Mouse (Mus musculus) brain, embryonic 18.5 days (tissue): ENCODE results near the gene Plb1.
A peak's percentile ranks its signal among the peaks of the same experiment; 100 is the strongest.

Experiments used
- DNase-seq: peaks from one replicate; pipeline ENCODE4 v3.0.0-alpha.2; 2012; ENCODE audit warnings: low read depth, low spot score

Gene Plb1

GRCm38 (mm10) chr5:32245385-32245784, 12.9 kb downstream of the Plb1 start:
- DNase-seq, result no peak

DNA sequence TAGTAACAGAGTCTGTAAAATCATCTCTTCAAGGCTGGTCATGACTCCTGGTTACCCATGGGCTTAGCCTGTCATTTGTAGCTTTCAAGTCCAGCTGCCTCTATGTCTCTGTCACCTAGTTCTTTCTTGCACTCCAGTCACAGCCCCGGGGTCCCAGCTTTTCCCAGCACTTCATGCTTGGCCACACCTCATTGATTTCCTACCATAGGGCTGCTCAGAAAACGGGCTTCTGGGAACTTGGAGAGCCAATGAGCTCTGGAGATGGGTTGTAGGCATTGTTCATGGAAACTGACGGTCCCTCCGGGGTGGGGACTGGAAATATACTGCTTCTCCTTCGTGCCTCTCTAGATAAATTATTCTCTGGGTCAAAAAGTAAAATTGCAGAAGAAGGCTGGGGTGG, 28.2 kb downstream of the Plb1 start:
- DNase-seq, result no peak

GRCm38 (mm10) chr5:32261251-32261650, 28.7 kb downstream of the Plb1 start:
- DNase-seq, result no peak

DNA sequence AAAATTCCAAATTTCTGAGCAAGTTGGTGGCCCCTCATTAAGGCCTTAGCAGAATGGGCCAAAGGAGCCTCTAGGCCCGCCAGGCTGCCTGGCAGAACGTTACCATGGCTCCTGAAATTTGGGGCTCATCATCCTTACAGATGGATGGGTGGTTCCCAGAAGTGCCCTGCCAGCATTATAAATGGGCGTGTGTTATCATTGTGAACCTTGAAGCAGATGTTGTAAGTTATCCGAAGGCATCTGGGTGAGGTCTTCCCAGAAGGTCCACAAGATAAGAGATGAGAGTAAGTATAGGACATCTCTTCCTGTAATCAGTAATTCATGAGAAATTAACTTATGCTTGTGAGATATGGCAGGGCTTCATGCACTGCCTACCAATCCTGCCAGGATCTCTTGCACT, 30.0 kb downstream of the Plb1 start:
- DNase-seq, result no peak

DNA sequence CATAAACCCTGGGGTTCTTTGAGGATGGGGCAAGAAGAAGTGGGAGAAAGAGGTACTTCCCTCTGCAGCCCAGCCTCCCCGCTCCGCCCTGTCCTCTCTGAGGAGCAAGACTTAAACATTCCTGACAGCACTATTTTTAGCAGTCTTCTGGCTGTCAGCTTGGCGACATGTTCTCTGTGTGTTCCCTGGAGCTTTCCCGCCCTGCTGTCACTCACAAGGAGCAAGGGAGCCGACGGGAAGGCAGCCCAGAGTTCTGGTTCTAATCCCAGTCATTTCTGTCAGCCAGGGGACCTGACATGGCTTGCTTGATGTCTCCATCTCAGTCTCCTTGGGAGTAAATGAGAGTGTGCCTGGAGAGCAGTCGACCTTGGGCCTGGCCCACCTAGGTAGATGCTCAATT, 40.0 kb downstream of the Plb1 start:
- peak; percentile 26 for DNase-seq

DNA sequence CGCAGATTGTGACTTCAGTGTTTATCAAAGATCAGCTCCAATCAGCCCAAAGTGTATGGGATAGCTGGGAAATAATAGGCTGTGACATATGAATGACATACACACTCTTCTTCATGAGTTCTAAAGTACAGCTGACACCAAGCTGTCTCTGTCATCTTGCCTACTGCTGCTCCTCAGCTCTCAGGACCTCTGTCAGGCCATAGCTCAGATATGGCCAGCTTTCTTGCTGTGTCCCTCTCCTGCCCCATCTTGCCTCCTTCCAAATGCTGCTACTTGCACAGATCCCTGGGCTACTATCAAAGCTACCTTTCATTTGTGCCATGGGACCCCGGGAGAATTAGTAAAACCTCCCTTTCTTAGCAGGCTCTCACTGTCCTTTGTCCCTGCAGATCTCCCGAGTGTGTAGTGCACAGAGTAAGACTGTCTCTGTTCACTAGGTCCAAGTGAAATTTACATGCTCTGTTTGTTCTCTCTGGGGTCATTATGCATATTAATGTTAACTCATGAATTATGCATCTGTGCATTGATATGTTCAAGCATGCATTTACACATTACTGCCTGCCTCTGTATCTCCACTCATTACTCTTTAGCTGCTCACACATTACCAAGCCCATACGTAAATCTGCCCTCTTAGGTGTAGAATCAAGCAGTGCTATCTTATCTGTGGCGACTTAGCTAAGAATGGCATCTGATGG, 45.6 kb downstream of the Plb1 start:
- no peak for DNase-seq

DNA sequence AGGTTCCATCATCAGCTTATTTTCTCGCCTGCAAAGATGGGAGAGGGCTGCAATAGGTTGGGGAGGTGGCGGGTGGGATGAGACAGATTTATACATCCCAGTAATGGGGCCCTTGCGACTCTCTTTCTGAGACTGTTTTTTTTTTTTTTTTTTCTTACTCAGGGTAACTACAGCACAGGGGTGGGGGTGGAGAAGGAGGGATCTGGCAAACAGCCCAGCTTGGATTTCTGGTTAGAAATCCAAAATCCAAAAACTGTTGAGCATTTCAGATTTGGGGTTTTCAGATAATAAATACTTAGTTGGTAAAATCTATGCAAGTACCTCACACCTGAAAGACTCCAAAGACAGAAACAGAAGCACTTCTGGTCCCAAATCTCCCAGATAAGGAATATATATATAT, 47.6 kb downstream of the Plb1 start:
- DNase-seq, result no peak

DNA sequence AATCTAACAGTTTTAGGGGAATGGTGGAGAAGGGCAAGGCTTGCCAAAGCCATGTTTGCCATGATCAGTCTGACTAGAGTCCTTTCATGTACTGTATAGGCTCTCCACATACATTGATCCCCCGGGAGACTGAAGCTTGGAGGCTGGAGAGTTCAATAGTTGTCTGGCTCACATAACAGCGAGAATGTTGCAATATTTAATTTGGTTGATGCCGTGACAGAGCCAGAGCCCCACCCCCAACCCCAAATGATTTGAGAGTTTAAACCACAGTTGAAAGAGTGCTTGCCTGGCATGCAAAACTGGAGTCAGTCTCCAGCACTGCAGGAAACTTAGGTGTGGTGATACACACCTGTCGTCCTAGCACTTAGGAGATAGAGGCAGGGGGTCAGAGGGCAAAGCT, 49.8 kb downstream of the Plb1 start:
- DNase-seq, result no peak

- DNase-seq, result no peak
Observed at GRCm38 (mm10) chr5:32283457-32283856, 50.9 kb downstream of the Plb1 start.

DNA sequence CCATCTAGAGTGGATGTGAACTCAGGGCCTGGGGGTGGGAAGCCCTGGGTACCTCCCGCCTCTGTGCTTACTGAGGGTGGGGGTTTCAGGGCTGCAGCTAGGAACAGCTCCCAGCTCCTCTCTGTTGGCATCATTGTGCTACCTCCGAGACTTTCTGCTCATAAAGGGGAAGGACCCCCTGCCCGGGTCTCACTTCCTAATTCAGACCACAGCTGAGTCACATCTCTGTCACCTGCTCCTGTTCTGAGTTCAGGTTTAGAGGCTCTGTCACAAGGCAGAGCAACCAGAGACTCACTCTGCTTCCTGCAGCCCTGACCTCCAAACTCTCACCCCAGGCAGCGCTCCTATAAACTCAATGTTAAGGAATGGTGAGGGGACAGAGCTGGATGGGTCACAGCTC, 53.8 kb downstream of the Plb1 start:
- no peak for DNase-seq

DNA sequence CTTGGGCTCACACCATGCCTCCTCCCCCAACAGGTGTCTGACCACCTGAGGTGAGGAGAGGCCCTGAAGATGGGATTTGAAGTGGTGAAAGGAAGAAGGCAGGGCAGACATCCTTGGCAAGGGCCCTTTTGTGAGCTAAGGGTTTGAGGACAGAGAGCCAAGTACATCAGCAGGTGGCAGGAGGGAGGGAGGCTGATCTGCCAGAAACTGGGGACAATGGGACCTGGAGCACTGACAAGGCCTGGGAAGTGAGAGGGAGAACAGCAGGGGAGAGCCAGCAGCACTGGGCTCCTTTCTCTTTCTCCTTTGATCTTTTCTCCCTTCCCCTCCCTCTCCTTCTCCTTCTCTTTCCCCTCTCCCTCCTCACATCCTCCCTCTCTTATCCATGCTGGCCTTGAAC, 55.5 kb downstream of the Plb1 start:
- no peak for DNase-seq

- DNase-seq, result no peak
Observed at GRCm38 (mm10) chr5:32291316-32291715, 58.8 kb downstream of the Plb1 start.

DNA sequence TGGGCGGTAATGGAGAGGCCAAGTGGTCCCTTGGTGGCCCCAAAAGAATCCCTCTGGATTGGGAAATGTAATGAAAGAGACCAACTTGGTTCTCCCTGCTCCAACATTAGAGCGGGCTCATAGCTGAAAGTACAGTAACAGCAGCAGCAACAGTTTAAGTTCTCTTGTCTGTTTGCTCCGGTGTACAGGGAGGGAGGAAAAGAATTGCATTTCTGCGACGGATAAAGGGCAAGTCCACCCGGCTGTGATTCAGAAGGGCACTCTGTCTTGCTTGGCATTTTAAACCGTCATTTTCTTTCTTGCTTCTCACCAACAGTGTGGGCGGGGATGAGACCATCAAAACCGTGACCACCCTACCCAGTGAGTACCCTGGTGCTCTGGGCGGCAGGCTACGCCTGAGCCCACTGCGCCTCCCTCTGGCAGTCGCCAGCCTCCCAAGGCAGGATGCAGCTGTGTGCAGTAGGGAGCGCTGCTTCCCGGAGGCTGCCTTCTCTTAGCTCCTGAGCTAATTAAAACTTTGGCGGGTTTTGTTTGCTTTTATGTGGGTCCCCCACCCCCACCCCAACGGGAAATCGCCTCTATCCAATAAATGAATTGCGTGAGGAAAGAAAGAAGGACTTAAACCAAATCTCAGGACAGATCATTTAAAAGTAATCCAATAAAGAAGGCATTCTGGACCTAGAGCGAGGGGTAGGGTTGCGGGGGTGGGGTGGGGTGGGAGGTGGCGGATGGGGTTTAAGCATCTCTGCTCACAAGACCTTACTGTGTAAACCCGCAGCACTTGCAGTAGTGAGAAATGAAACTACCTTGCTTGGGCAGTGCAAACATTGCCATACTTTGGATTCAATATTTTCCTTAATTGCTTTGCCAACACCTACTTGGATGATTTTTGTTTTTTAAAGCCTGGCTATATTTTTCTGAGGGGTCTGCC, 70.7 kb downstream of the Plb1 start:
- peak; percentile 28 for DNase-seq

- no peak for DNase-seq
Observed at GRCm38 (mm10) chr5:32307106-32307505, 74.6 kb downstream of the Plb1 start.

DNA sequence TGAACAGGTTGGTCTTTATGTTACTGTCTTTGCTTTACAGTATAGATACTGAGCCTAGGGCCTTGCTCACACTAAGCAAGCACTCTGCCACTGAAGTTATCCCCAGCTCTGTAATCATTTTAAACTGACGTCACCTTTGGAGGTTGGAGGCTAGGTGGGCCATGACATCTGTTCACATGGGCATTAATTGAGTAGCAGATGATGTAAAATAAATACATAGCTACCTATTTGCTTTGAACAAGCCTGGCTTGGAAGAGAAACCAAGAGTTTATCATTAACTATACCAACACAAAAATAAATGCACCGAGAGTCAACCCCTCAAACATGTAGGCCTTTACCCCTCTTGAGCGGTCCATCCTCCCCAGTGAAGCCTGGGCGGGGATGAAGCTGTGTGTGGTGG, 76.1 kb downstream of the Plb1 start:
- DNase-seq, result no peak

DNA sequence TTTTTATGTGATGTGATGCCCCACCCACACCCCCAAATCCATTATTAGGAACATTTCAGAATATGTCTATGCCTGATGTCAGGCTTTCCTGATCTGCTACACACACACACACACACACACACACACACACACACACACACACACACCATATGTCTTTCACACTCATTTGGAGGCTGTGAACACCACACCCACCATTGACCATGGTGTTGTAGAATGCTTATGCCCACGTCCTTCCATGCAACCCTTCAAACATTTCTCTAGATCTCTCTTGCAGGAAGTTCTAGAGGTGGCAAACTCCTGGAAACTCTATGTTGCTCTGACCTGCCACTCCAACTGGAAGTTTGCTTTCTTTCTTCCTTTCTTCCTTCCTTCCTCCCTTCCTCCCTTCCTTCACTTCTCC, 77.2 kb downstream of the Plb1 start:
- DNase-seq, result no peak

GRCm38 (mm10) chr5:32310802-32311201, 78.3 kb downstream of the Plb1 start:
- no peak for DNase-seq

GRCm38 (mm10) chr5:32311589-32312166, 79.2 kb downstream of the Plb1 start:
- no peak for DNase-seq

- no peak for DNase-seq
Observed at GRCm38 (mm10) chr5:32313671-32314070, 81.2 kb downstream of the Plb1 start.

DNA sequence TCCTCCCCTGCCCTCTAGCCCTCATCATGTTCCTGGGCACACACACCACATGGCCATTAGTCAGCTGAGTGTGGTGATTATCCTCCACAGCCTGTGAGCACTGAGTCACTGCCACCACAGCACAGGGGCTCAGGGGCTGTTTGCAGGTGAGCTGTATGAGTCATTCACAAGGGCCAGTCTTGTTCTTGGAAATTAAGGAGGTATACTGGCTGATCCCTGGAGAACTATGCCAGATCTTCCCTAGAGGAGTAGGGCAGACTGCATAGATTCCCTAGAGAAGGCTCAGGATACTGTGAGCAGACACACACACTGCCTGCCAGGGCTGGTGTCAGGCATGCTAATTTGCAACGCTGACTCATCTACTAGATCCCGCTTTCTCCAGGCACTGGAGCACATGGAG, 82.2 kb downstream of the Plb1 start:
- no peak for DNase-seq

- peak; percentile 32 for DNase-seq
Observed at GRCm38 (mm10) chr5:32322146-32322811, 89.8 kb downstream of the Plb1 start.

DNA sequence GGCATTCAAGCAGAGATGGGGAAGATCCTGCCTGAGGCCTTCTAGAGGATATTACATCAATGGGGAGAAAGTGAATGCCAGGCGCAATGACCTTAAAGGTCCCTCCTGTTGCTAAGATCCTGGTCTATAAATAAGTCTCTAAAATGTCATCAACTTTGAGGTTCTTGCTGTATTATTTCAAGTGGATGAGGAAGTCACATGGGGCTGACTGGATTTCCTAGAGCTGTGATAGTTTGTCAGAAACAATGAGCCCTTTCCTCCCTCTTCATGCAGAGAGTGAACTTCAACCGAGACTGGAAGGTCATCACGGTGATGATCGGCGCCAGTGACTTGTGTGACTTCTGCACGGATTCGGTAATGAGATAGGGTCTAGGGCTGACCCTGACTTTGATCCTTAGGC, 95.6 kb downstream of the Plb1 start:
- no peak for DNase-seq
